In the genomic region with DNA sequence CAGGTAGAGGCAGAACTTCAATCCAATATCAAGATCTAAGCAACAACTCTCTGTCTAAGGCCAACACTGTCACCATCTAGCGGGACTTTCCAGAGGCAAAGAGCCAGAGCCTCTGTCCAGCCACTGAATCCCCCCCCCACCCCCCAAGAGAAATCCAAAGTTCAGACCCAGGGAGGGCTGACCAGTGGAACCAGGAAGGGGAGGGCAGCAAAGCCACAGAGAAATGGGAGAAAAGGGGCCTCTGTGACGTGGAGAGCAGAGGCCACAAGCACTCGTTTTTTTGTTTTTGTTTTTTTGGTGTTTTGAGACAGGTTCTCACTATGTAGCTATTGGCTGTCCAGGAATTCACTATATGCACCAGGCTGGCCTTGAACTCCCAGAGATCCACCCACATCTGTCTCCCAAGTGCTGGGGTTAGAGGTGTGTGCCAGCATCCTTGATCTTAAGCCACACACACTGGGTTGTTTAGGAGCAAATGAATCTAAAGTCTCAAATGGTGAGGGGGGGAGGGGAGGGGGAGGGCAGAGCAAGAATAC, we compare ENCODE assay signal across 17 mouse cellular contexts. TPM values are rescaled to one million over a fixed set of nuclear protein-coding genes. Genes with fewer than 3 reads are reported as not detected.
DNase-seq lines count a peak whose midpoint lies in the region; ATAC-seq and TF ChIP-seq lines count a peak whose summit lies in the region.
"Had no signal": no experiment of that assay in that cellular context is flagged by ENCODE, and none has a peak within 500 bp of the region (broad histone marks: within the 10 kb centered on the region; RNA-seq: fewer than 3 reads in every experiment).

No protein-coding gene starts in this region.

- peak; percentile 45 for DNase-seq in cerebellum, adult 11-12 months
- no peak for DNase-seq in intestine, embryonic 14.5 days (ENCODE audit: low spot score)
- DNase-seq in MEL (ENCODE audit: low read depth, low spot score): no peak
- DNase-seq in liver, embryonic 13.5 days: no peak
- DNase-seq in layer of hippocampus, postnatal 25 days (ENCODE audit: extremely low spot score in 1 of 2, low spot score in 1 of 2): no peak
- DNase-seq in right cerebral cortex, adult 2 months (ENCODE audit: low spot score in 2 of 2): no peak
- DNase-seq: embryo, embryonic 11 days; gastrocnemius, postnatal 14 days; layer of hippocampus, postnatal 36 days; lung, adult 18-20 months; right cerebral cortex, postnatal 14 days had no signal

- TF ChIP-seq CTCF in intestine, postnatal 0 days (IDR thresholded peaks at IDR 0.05; ENCODE audit: low read depth): no peak
- TF ChIP-seq CTCF in MEL (IDR thresholded peaks at IDR 0.05 in 2 of 3, conservative IDR thresholded peaks at IDR 0.05 in 1 of 3; ENCODE audit: control insufficient read depth in 1 of 3, insufficient read depth in 1 of 3, low read depth in 2 of 3, low read length in 3 of 3, poor library complexity in 1 of 3, severe bottlenecking in 1 of 3): no peak

- H3K27me3 ChIP-seq in intestine, embryonic 14.5 days (replicated peaks; ENCODE audit: control insufficient read depth, insufficient read depth, low read length): no peaks in the 10 kb centered on the region
- H3K27me3 ChIP-seq in intestine, postnatal 0 days (replicated peaks; ENCODE audit: control insufficient read depth, insufficient read depth, low read length): no peaks in the 10 kb centered on the region
- H3K27me3 ChIP-seq in MEL (ENCODE audit: control insufficient read depth in 1 of 2, insufficient read depth in 2 of 2, low read length in 2 of 2): peaks cover 0 to 4% of the 10 kb centered on the region in 2 experiments; a peak in 2 of 4 replicates
- peaks cover 9% of the 10 kb centered on the region for H3K27me3 ChIP-seq in liver, embryonic 13.5 days
- H3K27me3 ChIP-seq: forebrain, embryonic 12.5 days; hindbrain, embryonic 15.5 days; midbrain, embryonic 15.5 days had no signal

- TF ChIP-seq POLR2A in MEL (IDR thresholded peaks at IDR 0.05; ENCODE audit: control insufficient read depth in 1 of 2, insufficient read depth in 1 of 2, low read depth in 1 of 2, low read length in 2 of 2, poor library complexity in 1 of 2): no peak

- no peaks in the 10 kb centered on the region for H3K9me3 ChIP-seq in intestine, embryonic 14.5 days (ENCODE audit: control insufficient read depth, low read length)
- no peaks in the 10 kb centered on the region for H3K9me3 ChIP-seq in intestine, postnatal 0 days (ENCODE audit: control insufficient read depth)
- H3K9me3 ChIP-seq in MEL (replicated peaks; ENCODE audit: insufficient read depth, low read length): no peaks in the 10 kb centered on the region
- no peaks in the 10 kb centered on the region for H3K9me3 ChIP-seq in liver, embryonic 13.5 days (replicated peaks)
- H3K9me3 ChIP-seq: forebrain, embryonic 12.5 days; hindbrain, embryonic 15.5 days; midbrain, embryonic 15.5 days had no signal

- no peak for TF ChIP-seq EP300 in MEL (IDR thresholded peaks at IDR 0.05; ENCODE audit: low read depth in 1 of 2, low read length in 2 of 2)

- no peak overlapping the region for H3K4me2 ChIP-seq in intestine, embryonic 14.5 days (ENCODE audit: low read length)
- no peak overlapping the region for H3K4me2 ChIP-seq in intestine, postnatal 0 days (replicated peaks; ENCODE audit: low read depth)
- peak overlapping the region; percentile 86 for H3K4me2 ChIP-seq in liver, embryonic 13.5 days
- H3K4me2 ChIP-seq: forebrain, embryonic 12.5 days; hindbrain, embryonic 15.5 days; midbrain, embryonic 15.5 days had no signal

- 74% methylated on average over 3 of the region's 3 CpGs for WGBS in intestine, embryonic 14.5 days
- 76% methylated on average over 3 of the region's 3 CpGs for WGBS in intestine, postnatal 0 days
- 73% methylated on average over 3 of the region's 3 CpGs for WGBS in liver, embryonic 13.5 days (ENCODE audit: insufficient replicate concordance)

- peaks cover 17% of the 10 kb centered on the region for H3K4me1 ChIP-seq in intestine, embryonic 14.5 days (replicated peaks; ENCODE audit: control insufficient read depth, insufficient read depth, low read length)
- H3K4me1 ChIP-seq in intestine, postnatal 0 days (replicated peaks; ENCODE audit: control insufficient read depth, insufficient read depth, low read length): peaks cover 2% of the 10 kb centered on the region; the same call in 1 of the 2 replicates
- peaks cover 11 to 22% of the 10 kb centered on the region in 2 experiments for H3K4me1 ChIP-seq in MEL (ENCODE audit: control insufficient read depth in 1 of 2, insufficient read depth in 2 of 2, low read length in 2 of 2)
- H3K4me1 ChIP-seq in liver, embryonic 13.5 days (replicated peaks): peaks cover 51% of the 10 kb centered on the region

- ATAC-seq in cerebellum, adult (ENCODE audit: insufficient number of reproducible peaks, low FRiP score, low TSS enrichment): no peak
- ATAC-seq in intestine, embryonic 14.5 days (replicated peaks; ENCODE audit: low FRiP score, low TSS enrichment, low read depth): no peak
- no peak for ATAC-seq in intestine, postnatal 0 days
- no peak for ATAC-seq in liver, embryonic 13.5 days (ENCODE audit: low read depth)
- ATAC-seq: midbrain, embryonic 15.5 days had no signal

- peak overlapping the region; percentile 47; the same call in 1 of the 2 replicates for H3K27ac ChIP-seq in intestine, embryonic 14.5 days (ENCODE audit: low read depth)
- H3K27ac ChIP-seq in intestine, postnatal 0 days (ENCODE audit: low read depth, low read length): no peak overlapping the region
- peak overlapping the region; percentile 91 for H3K27ac ChIP-seq in MEL (ENCODE audit: control insufficient read depth, low read depth, low read length)
- peak overlapping the region; percentile 97 for H3K27ac ChIP-seq in liver, embryonic 13.5 days
- H3K27ac ChIP-seq: forebrain, embryonic 12.5 days; hindbrain, embryonic 15.5 days; midbrain, embryonic 15.5 days had no signal

- H3K79me2 ChIP-seq in MEL (ENCODE audit: control insufficient read depth, insufficient read depth, low read length, poor library complexity): peaks cover 19% of the 10 kb centered on the region

- peaks cover 4% of the 10 kb centered on the region for H3K36me3 ChIP-seq in intestine, embryonic 14.5 days (ENCODE audit: control insufficient read depth, insufficient read depth, low read length)
- H3K36me3 ChIP-seq in intestine, postnatal 0 days (ENCODE audit: control insufficient read depth, insufficient read depth): peaks cover 3% of the 10 kb centered on the region; the same call in 1 of the 2 replicates
- peaks cover 0 to 14% of the 10 kb centered on the region in 2 experiments; a peak in 2 of 4 replicates for H3K36me3 ChIP-seq in MEL (ENCODE audit: control insufficient read depth in 1 of 2, insufficient read depth in 2 of 2, low read length in 2 of 2)
- peaks cover 15% of the 10 kb centered on the region for H3K36me3 ChIP-seq in liver, embryonic 13.5 days
- H3K36me3 ChIP-seq: hindbrain, embryonic 15.5 days; midbrain, embryonic 15.5 days had no signal

- no peak overlapping the region for H3K9ac ChIP-seq in intestine, embryonic 14.5 days (ENCODE audit: low read length)
- no peak overlapping the region for H3K9ac ChIP-seq in intestine, postnatal 0 days (ENCODE audit: low read depth, low read length)
- H3K9ac ChIP-seq in MEL (ENCODE audit: control insufficient read depth, low read depth, low read length, poor library complexity, severe bottlenecking): peak overlapping the region; percentile 75
- peak overlapping the region; percentile 74 for H3K9ac ChIP-seq in liver, embryonic 13.5 days
- H3K9ac ChIP-seq: forebrain, embryonic 12.5 days; hindbrain, embryonic 15.5 days; midbrain, embryonic 15.5 days had no signal

- H3K4me3 ChIP-seq in intestine, embryonic 14.5 days (ENCODE audit: low read depth, low read length): no peak overlapping the region
- H3K4me3 ChIP-seq in intestine, postnatal 0 days (ENCODE audit: low read depth, low read length): no peak overlapping the region
- no peak overlapping the region for H3K4me3 ChIP-seq in MEL (ENCODE audit: control insufficient read depth in 1 of 2, insufficient read depth in 1 of 2, low read depth in 2 of 2, low read length in 2 of 2)
- peak overlapping the region; percentile 87 for H3K4me3 ChIP-seq in liver, embryonic 13.5 days (replicated peaks)
- H3K4me3 ChIP-seq: forebrain, embryonic 12.5 days; hindbrain, embryonic 15.5 days; midbrain, embryonic 15.5 days had no signal

- TF ChIP-seq RAD21 in MEL (IDR thresholded peaks at IDR 0.05; ENCODE audit: low read depth, low read length): no peak

RNA-seq across cellular contexts. Expression of a gene that starts 2.1 kb away (rescaled TPM):
- polyA plus RNA-seq in intestine, embryonic 14.5 days (2014; fragmentation: Nextera tagmentation; extraction: Ambion mirVana): 281 and 296 TPM in 2 replicates
- 283 and 296 TPM in 2 replicates for polyA plus RNA-seq in intestine, postnatal 0 days (2015; fragmentation: Nextera tagmentation; extraction: Ambion mirVana)
- total RNA-seq in MEL (2012; rRNA removed): 174 and 183 TPM in 2 replicates
- polyA plus RNA-seq in MEL (2012; ENCODE audit: insufficient read depth in 1 of 2, insufficient read length in 2 of 2, low read depth in 1 of 2, low replicate concordance in 2 of 2, missing spikeins in 1 of 2): 100 to 1,000 TPM in 1 of 2 experiments, not detected in 1; 325 TPM
- 388 and 390 TPM in 2 replicates for polyA plus RNA-seq in liver, embryonic 13.5 days (2015; fragmentation: Nextera tagmentation; extraction: Ambion mirVana)
- 10 to 100 TPM; 63.7 to 65.3 TPM for total RNA-seq in layer of hippocampus, postnatal 25 days (2021)

RNA-seq across cellular contexts. Expression of a gene that starts 16.7 kb away (rescaled TPM):
- 7.6 and 10.0 TPM in 2 replicates for polyA plus RNA-seq in intestine, embryonic 14.5 days (2014; fragmentation: Nextera tagmentation; extraction: Ambion mirVana)
- 5.2 and 5.3 TPM in 2 replicates for polyA plus RNA-seq in intestine, postnatal 0 days (2015; fragmentation: Nextera tagmentation; extraction: Ambion mirVana)
- 0.39 and 0.42 TPM in 2 replicates for total RNA-seq in MEL (2012; rRNA removed)
- 1 to 10 TPM in 1 of 2 experiments, not detected in 1; 2.1 TPM for polyA plus RNA-seq in MEL (2012; ENCODE audit: insufficient read depth in 1 of 2, insufficient read length in 2 of 2, low read depth in 1 of 2, low replicate concordance in 2 of 2, missing spikeins in 1 of 2)
- 1.5 and 1.7 TPM in 2 replicates for polyA plus RNA-seq in liver, embryonic 13.5 days (2015; fragmentation: Nextera tagmentation; extraction: Ambion mirVana)
- total RNA-seq in layer of hippocampus, postnatal 25 days (2021): 100 to 1,000 TPM; 442 to 490 TPM

RNA-seq across cellular contexts. Expression of a gene that starts 20.3 kb away (rescaled TPM):
- polyA plus RNA-seq in intestine, embryonic 14.5 days (2014; fragmentation: Nextera tagmentation; extraction: Ambion mirVana): 115 and 116 TPM in 2 replicates
- polyA plus RNA-seq in intestine, postnatal 0 days (2015; fragmentation: Nextera tagmentation; extraction: Ambion mirVana): 339 and 382 TPM in 2 replicates
- 14.5 and 14.7 TPM in 2 replicates for total RNA-seq in MEL (2012; rRNA removed)
- polyA plus RNA-seq in MEL (2012; ENCODE audit: insufficient read depth in 1 of 2, insufficient read length in 2 of 2, low read depth in 1 of 2, low replicate concordance in 2 of 2, missing spikeins in 1 of 2): 10 to 100 TPM in 1 of 2 experiments, not detected in 1; 42.1 TPM
- 59.5 and 63.3 TPM in 2 replicates for polyA plus RNA-seq in liver, embryonic 13.5 days (2015; fragmentation: Nextera tagmentation; extraction: Ambion mirVana)
- 10 to 100 TPM; 69.9 to 74.0 TPM for total RNA-seq in layer of hippocampus, postnatal 25 days (2021)

RNA-seq across cellular contexts. Expression of a gene that starts 37.6 kb away (rescaled TPM):
- 4.5 and 4.7 TPM in 2 replicates for polyA plus RNA-seq in intestine, embryonic 14.5 days (2014; fragmentation: Nextera tagmentation; extraction: Ambion mirVana)
- polyA plus RNA-seq in intestine, postnatal 0 days (2015; fragmentation: Nextera tagmentation; extraction: Ambion mirVana): 1.7 and 1.8 TPM in 2 replicates
- 1.8 and 2.0 TPM in 2 replicates for total RNA-seq in MEL (2012; rRNA removed)
- polyA plus RNA-seq in MEL (2012; ENCODE audit: insufficient read depth in 1 of 2, insufficient read length in 2 of 2, low read depth in 1 of 2, low replicate concordance in 2 of 2, missing spikeins in 1 of 2): 1 to 10 TPM in 1 of 2 experiments, not detected in 1; 8.8 TPM
- 0.25 and 0.41 TPM in 2 replicates for polyA plus RNA-seq in liver, embryonic 13.5 days (2015; fragmentation: Nextera tagmentation; extraction: Ambion mirVana)
- total RNA-seq in layer of hippocampus, postnatal 25 days (2021): 100 to 1,000 TPM in 1 of 2 experiments, 10 to 100 TPM in 1; 85.4 to 109 TPM
- total RNA-seq: neutrophil, adult 5-6 weeks had no signal

RNA-seq across cellular contexts. Expression of a gene that starts 43.9 kb away (rescaled TPM):
- 1.8 and 2.8 TPM in 2 replicates for polyA plus RNA-seq in intestine, embryonic 14.5 days (2014; fragmentation: Nextera tagmentation; extraction: Ambion mirVana)
- polyA plus RNA-seq in intestine, postnatal 0 days (2015; fragmentation: Nextera tagmentation; extraction: Ambion mirVana): 0.29 and 0.34 TPM in 2 replicates
- total RNA-seq in MEL (2012; rRNA removed): 0.23 and 0.36 TPM in 2 replicates
- under 1 TPM in 1 of 2 experiments, not detected in 1; 0.35 TPM for polyA plus RNA-seq in MEL (2012; ENCODE audit: insufficient read depth in 1 of 2, insufficient read length in 2 of 2, low read depth in 1 of 2, low replicate concordance in 2 of 2, missing spikeins in 1 of 2)
- 734 and 914 TPM in 2 replicates for polyA plus RNA-seq in liver, embryonic 13.5 days (2015; fragmentation: Nextera tagmentation; extraction: Ambion mirVana)
- total RNA-seq in layer of hippocampus, postnatal 25 days (2021): under 1 TPM; 0.31 to 0.81 TPM

Comparison
In these comparisons a context has a peak if more than half of its experiments do, and no peak if none do; other contexts are left out.
1. H3K9ac ChIP-seq: peak in MEL (single experiment) and liver, embryonic 13.5 days (single experiment); none in intestine, embryonic 14.5 days (single experiment) and intestine, postnatal 0 days (single experiment).